ENCODE assay signal across 8 mouse cellular contexts in genomic region chr19:42780156-42780538, GRCm38 (mm10). TPM values are rescaled to one million over a fixed set of nuclear protein-coding genes. Genes with fewer than 3 reads are reported as not detected.
DNase-seq lines count a peak whose midpoint lies in the region; ATAC-seq and TF ChIP-seq lines count a peak whose summit lies in the region.
"Not testable (repeated sequence)": the region's sequence is repeated elsewhere in the genome, so short reads cannot be mapped to it uniquely, and the experiment has no call there.

No protein-coding gene starts in this region.

- not testable (repeated sequence) for H3K27ac ChIP-seq in ES-E14 (ENCODE audit: insufficient read depth, low read depth, low read length, poor library complexity, severe bottlenecking)
- 0 out of 2 replicates have a peak overlapping the region, but pooled peaks have one; percentile 83 for H3K27ac ChIP-seq in embryonic facial prominence, embryonic 12.5 days
- peak overlapping the region; percentile 90 for H3K27ac ChIP-seq in gastrocnemius, adult 2 months
- peak overlapping the region; percentile 93 for H3K27ac ChIP-seq in hindbrain, embryonic 14.5 days
- peak overlapping the region; percentile 90 for H3K27ac ChIP-seq in layer of hippocampus, adult 2 months
- H3K27ac ChIP-seq in liver, embryonic 16.5 days (ENCODE audit: low read length), result peak overlapping the region; percentile 53; the same call in 1 of the 2 replicates
- H3K27ac ChIP-seq in midbrain, embryonic 14.5 days (replicated peaks; ENCODE audit: low read depth, low read length), result peak overlapping the region; percentile 87
- H3K27ac ChIP-seq in stomach, embryonic 15.5 days, result peak overlapping the region; percentile 86

- intact Hi-C loops in gastrocnemius, adult 2 months (cut with DNase I), result not testable (repeated sequence)

- not testable (repeated sequence) for H3K9me3 ChIP-seq in ES-E14 (ENCODE audit: control insufficient read depth, insufficient read depth, low read depth, low read length); embryonic facial prominence, embryonic 12.5 days; hindbrain, embryonic 14.5 days (ENCODE audit: control insufficient read depth, low read length); liver, embryonic 16.5 days (replicated peaks; ENCODE audit: control insufficient read depth, low read length); midbrain, embryonic 14.5 days (ENCODE audit: control insufficient read depth, low read length); stomach, embryonic 15.5 days

- in situ Hi-C loops in ES-E14 (cut with MboI; ENCODE audit: low sequenced_read_pairs in 2 of 2, unreplicated experiment in 2 of 2), result not testable (repeated sequence)

- peak overlapping the region; percentile 72 to 97; a peak in 3 of 4 replicates for H3K4me3 ChIP-seq in ES-E14 (ENCODE audit: insufficient read depth in 1 of 2, low read depth in 1 of 2, low read length in 2 of 2, poor library complexity in 1 of 2, severe bottlenecking in 1 of 2)
- H3K4me3 ChIP-seq in embryonic facial prominence, embryonic 12.5 days, result peak overlapping the region; percentile 58
- peak overlapping the region; percentile 81 for H3K4me3 ChIP-seq in gastrocnemius, adult 2 months
- peak overlapping the region; percentile 59 for H3K4me3 ChIP-seq in hindbrain, embryonic 14.5 days (replicated peaks; ENCODE audit: low read length)
- peak overlapping the region; percentile 74 for H3K4me3 ChIP-seq in layer of hippocampus, adult 2 months
- H3K4me3 ChIP-seq in liver, embryonic 16.5 days (ENCODE audit: low read depth, low read length), result peak overlapping the region; percentile 76
- H3K4me3 ChIP-seq in midbrain, embryonic 14.5 days (replicated peaks; ENCODE audit: low read depth, low read length), result peak overlapping the region; percentile 58
- peak overlapping the region; percentile 70 for H3K4me3 ChIP-seq in stomach, embryonic 15.5 days (replicated peaks)

- not testable (repeated sequence) for ATAC-seq in embryonic facial prominence, embryonic 12.5 days (ENCODE audit: insufficient number of reproducible peaks, insufficient read depth, low FRiP score, low TSS enrichment); hindbrain, embryonic 14.5 days (ENCODE audit: low FRiP score); liver, embryonic 16.5 days (ENCODE audit: low read depth); midbrain, embryonic 14.5 days (ENCODE audit: low FRiP score, low TSS enrichment); stomach, embryonic 15.5 days (ENCODE audit: insufficient read depth, low FRiP score, low read depth)

- DNase-seq in ES-E14 (ENCODE audit: low read depth, low spot score); gastrocnemius, adult 2 months; hindbrain, embryonic 14.5 days (ENCODE audit: low spot score); layer of hippocampus, adult 2 months (ENCODE audit: low spot score in 2 of 2); midbrain, embryonic 14.5 days: not testable (repeated sequence)

- WGBS in embryonic facial prominence, embryonic 12.5 days, result 46% methylated on average over 7 of the region's 7 CpGs
- WGBS in hindbrain, embryonic 14.5 days, result 62% methylated on average over 7 of the region's 7 CpGs
- WGBS in liver, embryonic 16.5 days (ENCODE audit: insufficient replicate concordance), result 39% methylated on average over 7 of the region's 7 CpGs
- WGBS in midbrain, embryonic 14.5 days, result 56% methylated on average over 7 of the region's 7 CpGs
- 46% methylated on average over 7 of the region's 7 CpGs for WGBS in stomach, embryonic 15.5 days

- H3K4me2 ChIP-seq in embryonic facial prominence, embryonic 12.5 days (replicated peaks), result peak overlapping the region; percentile 49
- H3K4me2 ChIP-seq in hindbrain, embryonic 14.5 days (replicated peaks), result peak overlapping the region; percentile 70
- peak overlapping the region; percentile 81 for H3K4me2 ChIP-seq in liver, embryonic 16.5 days (ENCODE audit: low read depth, low read length)
- H3K4me2 ChIP-seq in midbrain, embryonic 14.5 days (ENCODE audit: low read length), result peak overlapping the region; percentile 56
- peak overlapping the region; percentile 76 for H3K4me2 ChIP-seq in stomach, embryonic 15.5 days

- not testable (repeated sequence) for H3K27me3 ChIP-seq in embryonic facial prominence, embryonic 12.5 days; hindbrain, embryonic 14.5 days (ENCODE audit: control insufficient read depth, insufficient read depth, low read length); liver, embryonic 16.5 days (ENCODE audit: control insufficient read depth, insufficient read depth, low read depth, low read length); midbrain, embryonic 14.5 days (ENCODE audit: control insufficient read depth, insufficient read depth, low read length); stomach, embryonic 15.5 days (replicated peaks)

- 0 out of 2 replicates have a peak overlapping the region, but pooled peaks have one; percentile 28 for H3K9ac ChIP-seq in ES-E14 (ENCODE audit: insufficient read depth, low read depth, low read length, poor library complexity, severe bottlenecking)
- peak overlapping the region; percentile 53 for H3K9ac ChIP-seq in embryonic facial prominence, embryonic 12.5 days
- peak overlapping the region; percentile 69 for H3K9ac ChIP-seq in hindbrain, embryonic 14.5 days
- H3K9ac ChIP-seq in liver, embryonic 16.5 days (ENCODE audit: low read depth, low read length), result peak overlapping the region; percentile 73
- peak overlapping the region; percentile 47 for H3K9ac ChIP-seq in midbrain, embryonic 14.5 days (replicated peaks; ENCODE audit: low read length)
- H3K9ac ChIP-seq in stomach, embryonic 15.5 days, result peak overlapping the region; percentile 35; the same call in 1 of the 2 replicates

- TF ChIP-seq CTCF in gastrocnemius, adult 2 months (IDR thresholded peaks at IDR 0.05), result not testable (repeated sequence)
- peak; percentile 32; the same call in 1 of the 2 replicates for TF ChIP-seq CTCF in layer of hippocampus, adult 2 months (conservative IDR thresholded peaks at IDR 0.05)

- H3K36me3 ChIP-seq in ES-E14 (ENCODE audit: control insufficient read depth, insufficient read depth, low read length, poor library complexity, severe bottlenecking); embryonic facial prominence, embryonic 12.5 days; hindbrain, embryonic 14.5 days (replicated peaks; ENCODE audit: control insufficient read depth, insufficient read depth); liver, embryonic 16.5 days (ENCODE audit: control insufficient read depth, insufficient read depth); midbrain, embryonic 14.5 days (ENCODE audit: control insufficient read depth, insufficient read depth, low read length); stomach, embryonic 15.5 days: not testable (repeated sequence)

- not testable (repeated sequence) for H3K4me1 ChIP-seq in ES-E14 (ENCODE audit: control insufficient read depth in 2 of 2, insufficient read depth in 2 of 2, low read length in 2 of 2, poor library complexity in 1 of 2); embryonic facial prominence, embryonic 12.5 days; hindbrain, embryonic 14.5 days (replicated peaks; ENCODE audit: control insufficient read depth, insufficient read depth, low read length); liver, embryonic 16.5 days (ENCODE audit: control insufficient read depth, low read depth, low read length); midbrain, embryonic 14.5 days (ENCODE audit: control insufficient read depth, insufficient read depth, low read length); stomach, embryonic 15.5 days

RNA-seq across cellular contexts. Expression of gene Hps1, which starts 0.4 kb away (rescaled TPM):
- 13.1 and 17.3 TPM in 2 replicates for total RNA-seq in ES-E14 (2012; rRNA removed)
- 16.7 and 17.7 TPM in 2 replicates for polyA plus RNA-seq in embryonic facial prominence, embryonic 12.5 days (2016; fragmentation: Nextera tagmentation; extraction: Ambion mirVana)
- under 1 TPM; 0.50 to 0.59 TPM for total RNA-seq in gastrocnemius, adult 2 months (2021)
- polyA plus RNA-seq in hindbrain, embryonic 14.5 days (2014; fragmentation: Nextera tagmentation; extraction: Ambion mirVana), result 7.8 and 10.0 TPM in 2 replicates
- total RNA-seq in layer of hippocampus, adult 2 months (2021), result 10 to 100 TPM; 14.4 to 15.8 TPM
- polyA plus RNA-seq in liver, embryonic 16.5 days (2015; fragmentation: Nextera tagmentation; extraction: Ambion mirVana), result 6.0 and 6.2 TPM in 2 replicates
- 9.4 and 11.3 TPM in 2 replicates for polyA plus RNA-seq in midbrain, embryonic 14.5 days (2014; fragmentation: Nextera tagmentation; extraction: Ambion mirVana)
- 16.0 and 18.0 TPM in 2 replicates for polyA plus RNA-seq in stomach, embryonic 15.5 days (2015; fragmentation: Nextera tagmentation; extraction: Ambion mirVana)

RNA-seq across cellular contexts. Expression of gene Pyroxd2, which starts 27.6 kb away (rescaled TPM):
- total RNA-seq in ES-E14 (2012; rRNA removed), result 0.26 TPM in 1 of 2 replicates, not detected in the other
- 1.4 and 1.6 TPM in 2 replicates for polyA plus RNA-seq in embryonic facial prominence, embryonic 12.5 days (2016; fragmentation: Nextera tagmentation; extraction: Ambion mirVana)
- total RNA-seq in gastrocnemius, adult 2 months (2021), result 1 to 10 TPM in 1 of 2 experiments, under 1 TPM in 1; 0.48 to 1.4 TPM
- polyA plus RNA-seq in hindbrain, embryonic 14.5 days (2014; fragmentation: Nextera tagmentation; extraction: Ambion mirVana), result 1.6 and 2.9 TPM in 2 replicates
- 1 to 10 TPM; 2.7 to 3.2 TPM for total RNA-seq in layer of hippocampus, adult 2 months (2021)
- polyA plus RNA-seq in liver, embryonic 16.5 days (2015; fragmentation: Nextera tagmentation; extraction: Ambion mirVana), result 4.5 and 5.6 TPM in 2 replicates
- polyA plus RNA-seq in midbrain, embryonic 14.5 days (2014; fragmentation: Nextera tagmentation; extraction: Ambion mirVana), result 0.89 and 1.5 TPM in 2 replicates
- polyA plus RNA-seq in stomach, embryonic 15.5 days (2015; fragmentation: Nextera tagmentation; extraction: Ambion mirVana), result 4.1 TPM in 2 replicates
